Mouse (Mus musculus) brain, embryonic 14.5 days (tissue): Measurements from ENCODE around the gene Gm10837.

Experiments used
- CTCF ChIP-seq: fragments of 200-500 bp; IDR thresholded peaks from 2 replicates; pipeline ENCODE4 v1.5.1; 2012; ENCODE audit warnings: inconsistent platforms, mild to moderate bottlenecking, moderate library complexity, borderline replicate concordance; ENCODE audit not compliant: insufficient read depth, insufficient read length; ENCODE audit errors: extremely low read depth
- POLR2A ChIP-seq: fragments of 200-500 bp; IDR thresholded peaks from 2 replicates; pipeline ENCODE4 v1.6.1; 2012; ENCODE audit warnings: mild to moderate bottlenecking, inconsistent platforms, borderline replicate concordance; ENCODE audit not compliant: poor library complexity, insufficient read depth, insufficient read length, severe bottlenecking; ENCODE audit errors: extremely low read depth

- TF ChIP-seq CTCF (no peak), POLR2A (no peak)
These were observed 5.4 kb upstream of the Gm10837 start for GRCm38 (mm10) chr14:122484844-122485551.
